Comparison of ENCODE assay signal across 8 mouse cellular contexts in the genomic region with DNA sequence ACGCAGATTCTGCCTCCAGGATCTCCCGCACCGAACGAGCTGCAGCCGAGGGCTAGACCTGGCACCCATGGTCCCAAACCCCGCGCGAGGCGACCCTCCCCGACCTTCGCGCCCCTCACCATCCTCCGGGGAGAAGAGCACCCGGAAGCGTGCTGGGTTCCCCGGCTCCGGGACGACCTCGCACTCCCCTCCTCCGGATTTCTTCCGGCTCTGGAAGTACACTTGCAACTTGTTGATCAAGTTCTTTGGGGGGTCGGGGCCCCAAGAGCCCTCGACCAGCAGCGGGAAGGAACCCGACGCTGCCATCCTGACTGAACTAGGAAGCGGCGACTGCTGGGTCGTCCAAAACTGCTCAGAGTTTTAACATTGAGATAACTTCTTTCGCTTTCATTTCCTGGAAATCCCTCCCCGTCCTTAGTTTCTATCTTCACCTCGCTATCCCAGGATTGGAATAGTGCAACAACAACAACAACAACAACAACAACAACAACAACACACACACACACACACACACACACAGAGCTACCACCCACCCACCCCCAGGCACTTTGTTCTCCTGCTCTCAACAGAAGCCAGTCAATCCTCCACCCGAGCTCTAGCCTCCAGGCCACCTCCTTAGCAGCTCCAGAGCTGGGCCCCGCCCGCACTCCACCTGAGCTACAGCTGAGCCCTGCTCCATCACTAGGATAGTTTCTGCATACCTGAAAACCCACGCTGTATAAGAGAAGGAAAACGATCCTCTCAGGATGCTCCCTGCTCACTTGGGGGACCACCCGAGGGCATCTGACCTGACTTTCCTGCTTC. TPM values are rescaled to one million over a fixed set of nuclear protein-coding genes. Genes with fewer than 3 reads are reported as not detected.
A peak's percentile ranks its signal among the peaks of the same experiment; 100 is the strongest.
DNase-seq lines count a peak whose midpoint lies in the region; ATAC-seq and TF ChIP-seq lines count a peak whose summit lies in the region.

TSS of gene Parp14 (minus strand) at position 497 of the 804 bp plus-strand sequence.

- no peaks in the 10 kb centered on the region for H3K36me3 ChIP-seq in embryonic facial prominence, embryonic 13.5 days
- no peaks in the 10 kb centered on the region for H3K36me3 ChIP-seq in heart, embryonic 15.5 days
- H3K36me3 ChIP-seq in kidney, postnatal 0 days (ENCODE audit: insufficient read depth, low read length) = no peaks in the 10 kb centered on the region
- H3K36me3 ChIP-seq in small intestine, adult 2 months (ENCODE audit: control insufficient read depth, insufficient read depth, low read length) = peaks cover 7% of the 10 kb centered on the region

- TF ChIP-seq CTCF in kidney, postnatal 0 days (IDR thresholded peaks at IDR 0.05; ENCODE audit: low read depth) = no peak
- TF ChIP-seq CTCF in small intestine, adult 2 months (IDR thresholded peaks at IDR 0.05; ENCODE audit: extremely low read depth, insufficient read length, insufficient replicate concordance, low read depth, low read length) = no peak

- H3K9ac ChIP-seq in embryonic facial prominence, embryonic 13.5 days = peak within 1 kb of the TSS; percentile 79
- H3K9ac ChIP-seq in heart, embryonic 15.5 days = peak within 1 kb of the TSS; percentile 87
- peak within 1 kb of the TSS; percentile 87 for H3K9ac ChIP-seq in kidney, postnatal 0 days (ENCODE audit: low read depth, low read length)

- H3K27ac ChIP-seq in embryonic facial prominence, embryonic 13.5 days = no peak within 1 kb of the TSS
- 0 out of 2 replicates have a peak within 1 kb of the TSS, but pooled peaks have one; percentile 16 for H3K27ac ChIP-seq in heart, embryonic 15.5 days
- H3K27ac ChIP-seq in kidney, postnatal 0 days = peak within 1 kb of the TSS; percentile 71
- H3K27ac ChIP-seq in small intestine, adult 2 months (ENCODE audit: insufficient read depth, low read depth, low read length) = peak within 1 kb of the TSS; percentile 93

- H3K4me3 ChIP-seq in embryonic facial prominence, embryonic 13.5 days = peak within 1 kb of the TSS; percentile 67
- peak within 1 kb of the TSS; percentile 75 for H3K4me3 ChIP-seq in heart, embryonic 15.5 days
- peak within 1 kb of the TSS; percentile 85 for H3K4me3 ChIP-seq in kidney, postnatal 0 days (replicated peaks; ENCODE audit: low read depth, low read length)
- peak within 1 kb of the TSS; percentile 91 for H3K4me3 ChIP-seq in small intestine, adult 2 months (ENCODE audit: low read depth, low read length)

- TF ChIP-seq POLR2A in small intestine, adult 2 months (IDR thresholded peaks at IDR 0.05; ENCODE audit: low read depth, low read length) = peak; percentile 86

- H3K9me3 ChIP-seq in embryonic facial prominence, embryonic 13.5 days = no peaks in the 10 kb centered on the region
- no peaks in the 10 kb centered on the region for H3K9me3 ChIP-seq in heart, embryonic 15.5 days (replicated peaks)
- H3K9me3 ChIP-seq in kidney, postnatal 0 days (replicated peaks; ENCODE audit: low read length) = no peaks in the 10 kb centered on the region

- under 1% methylated on average over 38 of the region's 38 CpGs for WGBS in embryonic facial prominence, embryonic 13.5 days
- WGBS in heart, embryonic 15.5 days = 2% methylated on average over 38 of the region's 38 CpGs
- under 1% methylated on average over 38 of the region's 38 CpGs for WGBS in kidney, postnatal 0 days
- WGBS in small intestine, adult 2 months = 0% methylated on average over 38 of the region's 38 CpGs

- DNase-seq in B cell, adult 2 months = peak; percentile 54 to 55
- DNase-seq in Muller cell, postnatal 12 days (ENCODE audit: inconsistent ontology term) = peak; percentile 56
- peak; percentile 62 for DNase-seq in kidney, postnatal 0 days (ENCODE audit: low spot score)
- DNase-seq in lung, postnatal 36 days = peak; percentile 67
- no peak for DNase-seq in frontal cortex, postnatal 14 days (ENCODE audit: low spot score in 2 of 2)

- peaks cover 10% of the 10 kb centered on the region for H3K4me1 ChIP-seq in embryonic facial prominence, embryonic 13.5 days
- H3K4me1 ChIP-seq in heart, embryonic 15.5 days (replicated peaks) = peaks cover 14% of the 10 kb centered on the region
- peaks cover 5% of the 10 kb centered on the region; the same call in 1 of the 2 replicates for H3K4me1 ChIP-seq in kidney, postnatal 0 days (replicated peaks; ENCODE audit: insufficient read depth, low read length)
- peaks cover 9% of the 10 kb centered on the region; the same call in 1 of the 2 replicates for H3K4me1 ChIP-seq in small intestine, adult 2 months (ENCODE audit: control insufficient read depth, insufficient read depth, insufficient read length, low read length)

- peaks cover 35% of the 10 kb centered on the region for H3K27me3 ChIP-seq in embryonic facial prominence, embryonic 13.5 days
- H3K27me3 ChIP-seq in heart, embryonic 15.5 days = peaks cover 11% of the 10 kb centered on the region; the same call in 1 of the 2 replicates
- H3K27me3 ChIP-seq in kidney, postnatal 0 days (ENCODE audit: insufficient read depth, low read length) = no peaks in the 10 kb centered on the region
- H3K27me3 ChIP-seq in small intestine, adult 2 months (ENCODE audit: control insufficient read depth, insufficient read depth, low read length) = no peaks in the 10 kb centered on the region

- ATAC-seq in embryonic facial prominence, embryonic 13.5 days (ENCODE audit: insufficient number of reproducible peaks, insufficient read depth, low FRiP score, low TSS enrichment, low read depth) = peak; percentile 62; the same call in 1 of the 2 replicates
- peak; percentile 13 for ATAC-seq in heart, embryonic 15.5 days (replicated peaks; ENCODE audit: insufficient number of reproducible peaks, insufficient read depth, low FRiP score, low read depth)
- ATAC-seq in kidney, postnatal 0 days (replicated peaks; ENCODE audit: low FRiP score, low read depth) = peak; percentile 65

- H3K4me2 ChIP-seq in embryonic facial prominence, embryonic 13.5 days = peak within 1 kb of the TSS; percentile 91
- peak within 1 kb of the TSS; percentile 92 for H3K4me2 ChIP-seq in heart, embryonic 15.5 days
- H3K4me2 ChIP-seq in kidney, postnatal 0 days (ENCODE audit: low read length) = peak within 1 kb of the TSS; percentile 91

RNA-seq across cellular contexts. Expression of gene Parp14, which starts in this region (rescaled TPM):
- 0.55 and 0.96 TPM in 2 replicates for polyA plus RNA-seq in embryonic facial prominence, embryonic 13.5 days (2015; fragmentation: Nextera tagmentation; extraction: Ambion mirVana)
- polyA plus RNA-seq in heart, embryonic 15.5 days (2015; fragmentation: Nextera tagmentation; extraction: Ambion mirVana) = 1.1 and 2.0 TPM in 2 replicates
- polyA plus RNA-seq in kidney, postnatal 0 days (2015; fragmentation: Nextera tagmentation; extraction: Ambion mirVana) = 2.3 and 2.5 TPM in 2 replicates
- polyA plus RNA-seq in small intestine, adult 2 months (2012; rRNA removed) = 4.5 and 17.5 TPM in 2 replicates

Comparison
In these comparisons a context has a peak if more than half of its experiments do, and no peak if none do; other contexts are left out.
1. Peak in ATAC-seq, H3K4me3 ChIP-seq, H3K9ac ChIP-seq and H3K4me2 ChIP-seq in embryonic facial prominence, embryonic 13.5 days; RNA of the gene not detected or under 1 TPM.
2. DNase-seq: peak in B cell, adult 2 months (2 of 2), Muller cell, postnatal 12 days (single experiment), kidney, postnatal 0 days (single experiment) and lung, postnatal 36 days (single experiment); none in frontal cortex, postnatal 14 days (0 of 2).
3. ATAC-seq: peak in every context shown above with its lines; median percentile 65 in kidney, postnatal 0 days; 62 in embryonic facial prominence, embryonic 13.5 days; 13 in heart, embryonic 15.5 days.
4. Peak in every context shown above with its lines, with median percentiles within 50 percentile points of each other: H3K4me2 ChIP-seq, H3K4me3 ChIP-seq and H3K9ac ChIP-seq.